Mouse (Mus musculus) heart, embryonic 12.5 days (tissue): Measurements from ENCODE around the gene Tmem179. TPM values are rescaled to one million over a fixed set of nuclear protein-coding genes. Genes with fewer than 3 reads are reported as not detected.

Experiments
- ATAC-seq: fragments of 200-750 bp; cut with Nextera tagmentation; 2 replicates; pipeline ENCODE4 v1.8.0; 2017; ENCODE audit warnings: moderate TSS enrichment, moderate library complexity; ENCODE audit not compliant: insufficient number of reproducible peaks, low FRiP score
- H3K27ac ChIP-seq: fragments of 300-500 bp; sonication (generic); 2 replicates; pipeline ENCODE4 v1.5.1; 2016; ENCODE audit warnings: mild to moderate bottlenecking, moderate library complexity; ENCODE audit not compliant: poor library complexity, severe bottlenecking
- H3K27me3 ChIP-seq: fragments of 300-500 bp; sonication (generic); replicated peaks from 2 replicates; pipeline ENCODE4 v1.6.1; 2016; ENCODE audit warnings: mild to moderate bottlenecking, moderate library complexity
- H3K36me3 ChIP-seq: fragments of 300-500 bp; sonication (generic); 2 replicates; pipeline ENCODE4 v1.6.1; 2016; ENCODE audit warnings: mild to moderate bottlenecking, moderate library complexity
- H3K4me1 ChIP-seq: fragments of 300-500 bp; sonication (generic); replicated peaks from 2 replicates; pipeline ENCODE4 v1.6.1; 2016; ENCODE audit warnings: mild to moderate bottlenecking
- H3K4me2 ChIP-seq: fragments of 300-500 bp; sonication (generic); 2 replicates; pipeline ENCODE4 v1.6.1; 2016; ENCODE audit warnings: mild to moderate bottlenecking, moderate library complexity
- H3K4me3 ChIP-seq: fragments of 300-500 bp; sonication (generic); 2 replicates; pipeline ENCODE4 v1.5.1; 2016; ENCODE audit warnings: mild to moderate bottlenecking
- H3K9ac ChIP-seq: fragments of 300-500 bp; sonication (generic); 2 replicates; pipeline ENCODE4 v1.6.1; 2016; ENCODE audit warnings: mild to moderate bottlenecking, moderate library complexity
- H3K9me3 ChIP-seq: fragments of 300-500 bp; sonication (generic); replicated peaks from 2 replicates; pipeline ENCODE4 v1.6.1; 2016; ENCODE audit warnings: mild to moderate bottlenecking, moderate library complexity
- WGBS: fragments of 180-500 bp; shearing (Covaris S2); methylation state at CpG from one replicate; pipeline ENCODE4 v1.1.7; 2016; 5-methylcytosine and 5-hydroxymethylcytosine counted together
- polyA plus RNA-seq: library from polyadenylated mRNA; unstranded; fragments of >200 nt; fragmentation: Nextera tagmentation; extraction: Ambion mirVana; gene quantifications from 2 replicates; pipeline ENCODE4 v1.2.1, GENCODE M21; 2016

Gene Tmem179
- polyA plus RNA-seq, 1 experiment from 2014 or later, result 0.88 TPM

GRCm38 (mm10) chr12:112463750-112464444, 52.6 kb downstream of the Tmem179 start:
- 69% methylated on average over 3 of the region's 3 CpGs for WGBS
- Histone ChIP-seq H3K27me3 (peaks cover 28% of the 10 kb centered on the region; the same call in 1 of the 2 replicates), H3K4me2 (no peak overlapping the region), H3K27ac (no peak overlapping the region), H3K4me1 (no peaks in the 10 kb centered on the region), H3K4me3 (no peak overlapping the region), H3K36me3 (no peaks in the 10 kb centered on the region), H3K9ac (no peak overlapping the region), H3K9me3 (no peaks in the 10 kb centered on the region)
- ATAC-seq, result no peak

GRCm38 (mm10) chr12:112463209-112463608, 53.3 kb downstream of the Tmem179 start:
- Histone ChIP-seq H3K27ac (no peak overlapping the region), H3K36me3 (no peaks in the 10 kb centered on the region), H3K27me3 (peaks cover 35% of the 10 kb centered on the region; the same call in 1 of the 2 replicates), H3K4me2 (no peak overlapping the region), H3K4me3 (no peak overlapping the region), H3K4me1 (no peaks in the 10 kb centered on the region), H3K9ac (no peak overlapping the region), H3K9me3 (no peaks in the 10 kb centered on the region)
- ATAC-seq, result no peak
- 63% methylated on average over 4 of the region's 4 CpGs for WGBS

GRCm38 (mm10) chr12:112462423-112462822, 54.1 kb downstream of the Tmem179 start:
- Histone ChIP-seq H3K4me3 (no peak overlapping the region), H3K9ac (no peak overlapping the region), H3K36me3 (no peaks in the 10 kb centered on the region), H3K4me2 (no peak overlapping the region), H3K4me1 (no peaks in the 10 kb centered on the region), H3K27ac (no peak overlapping the region), H3K27me3 (peaks cover 36% of the 10 kb centered on the region), H3K9me3 (no peaks in the 10 kb centered on the region)
- no peak for ATAC-seq
- 61% methylated on average over 12 of the region's 12 CpGs for WGBS

- Histone ChIP-seq H3K4me2 (no peak overlapping the region), H3K27me3 (peaks cover 24% of the 10 kb centered on the region), H3K9ac (no peak overlapping the region), H3K27ac (no peak overlapping the region), H3K4me3 (no peak overlapping the region), H3K4me1 (no peaks in the 10 kb centered on the region), H3K36me3 (no peaks in the 10 kb centered on the region), H3K9me3 (no peaks in the 10 kb centered on the region)
- ATAC-seq, result no peak
- 61% methylated on average over 4 of the region's 4 CpGs for WGBS
Observed at GRCm38 (mm10) chr12:112457839-112458238, 58.7 kb downstream of the Tmem179 start.

GRCm38 (mm10) chr12:112456144-112456713, 60.3 kb downstream of the Tmem179 start:
- Histone ChIP-seq H3K9ac (no peak overlapping the region), H3K9me3 (no peaks in the 10 kb centered on the region), H3K27ac (no peak overlapping the region), H3K4me3 (no peak overlapping the region), H3K27me3 (peaks cover 24% of the 10 kb centered on the region), H3K4me1 (no peaks in the 10 kb centered on the region), H3K4me2 (no peak overlapping the region), H3K36me3 (no peaks in the 10 kb centered on the region)
- WGBS, result 64% methylated on average over 6 of the region's 6 CpGs
- ATAC-seq, result no peak

- Histone ChIP-seq H3K4me2 (no peak overlapping the region), H3K4me3 (no peak overlapping the region), H3K27me3 (no peaks in the 10 kb centered on the region), H3K27ac (no peak overlapping the region), H3K36me3 (no peaks in the 10 kb centered on the region), H3K9me3 (peaks cover 6% of the 10 kb centered on the region), H3K9ac (no peak overlapping the region), H3K4me1 (no peaks in the 10 kb centered on the region)
- ATAC-seq, result no peak
- WGBS, result 88% methylated on average over 9 of the region's 9 CpGs
Observed at GRCm38 (mm10) chr12:112451826-112452225, 64.7 kb downstream of the Tmem179 start.

- Histone ChIP-seq H3K27ac (no peak overlapping the region), H3K4me1 (no peaks in the 10 kb centered on the region), H3K4me3 (no peak overlapping the region), H3K27me3 (no peaks in the 10 kb centered on the region), H3K36me3 (no peaks in the 10 kb centered on the region), H3K9ac (no peak overlapping the region), H3K9me3 (peaks cover 11% of the 10 kb centered on the region), H3K4me2 (no peak overlapping the region)
- ATAC-seq, result no peak
- WGBS, result 79% methylated on average over 1 of the region's 1 CpGs
Observed at GRCm38 (mm10) chr12:112451381-112451780, 65.2 kb downstream of the Tmem179 start.

- H3K27ac ChIP-seq, result no peak overlapping the region
- no peaks in the 10 kb centered on the region for H3K27me3 ChIP-seq
- peaks cover 16% of the 10 kb centered on the region for H3K9me3 ChIP-seq
- WGBS, result 26% methylated on average over 6 of the region's 6 CpGs
- no peak overlapping the region for H3K4me3 ChIP-seq
- H3K4me2 ChIP-seq, result no peak overlapping the region
- no peaks in the 10 kb centered on the region for H3K36me3 ChIP-seq
- no peak overlapping the region for H3K9ac ChIP-seq
- no peak for ATAC-seq
- no peaks in the 10 kb centered on the region for H3K4me1 ChIP-seq
Observed at GRCm38 (mm10) chr12:112450883-112451282, 65.7 kb downstream of the Tmem179 start.

Other genes starting within 250 kb of the Tmem179 start
- gene A530016L24Rik, start 27.3 kb downstream of the Tmem179 start, polyA plus RNA-seq, result 6.7 and 7.4 TPM in 2 replicates
- gene Inf2, start 72.0 kb upstream of the Tmem179 start, polyA plus RNA-seq, result 2.2 and 3.5 TPM in 2 replicates
- gene Adssl1, start 103.3 kb upstream of the Tmem179 start, polyA plus RNA-seq, result 81.7 and 86.4 TPM in 2 replicates
- gene Siva1, start 127.9 kb upstream of the Tmem179 start, polyA plus RNA-seq, result 99.4 and 116 TPM in 2 replicates
- gene Akt1, start 158.1 kb upstream of the Tmem179 start, polyA plus RNA-seq, result 180 and 184 TPM in 2 replicates
- gene Zbtb42, start 162.1 kb upstream of the Tmem179 start, polyA plus RNA-seq, result 4.7 and 6.4 TPM in 2 replicates
- gene Cep170b, start 203.7 kb upstream of the Tmem179 start, polyA plus RNA-seq, result 7.0 and 7.3 TPM in 2 replicates
- gene Pld4, start 243.9 kb upstream of the Tmem179 start, polyA plus RNA-seq, result 3.0 and 4.2 TPM in 2 replicates